ENCODE assay signal across 8 mouse cellular contexts in the genomic region with DNA sequence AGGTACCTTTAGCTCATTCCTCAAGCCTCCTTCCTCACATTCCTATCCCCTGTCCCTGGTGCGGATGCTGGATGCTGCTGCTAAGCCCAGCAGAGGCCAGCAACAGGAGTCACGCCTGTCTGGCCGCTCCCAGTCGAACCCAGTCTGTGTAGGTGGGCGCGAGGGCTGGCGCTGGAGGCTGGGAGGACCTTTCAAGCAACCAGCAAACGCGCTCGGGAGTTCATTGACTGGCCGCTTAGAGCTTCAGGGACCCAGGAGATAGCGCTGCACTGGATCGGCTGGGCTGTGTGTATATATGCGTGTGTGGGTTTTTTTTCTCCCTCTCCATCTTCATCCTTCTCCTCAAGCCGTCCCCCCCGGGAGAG. TPM values are rescaled to one million over a fixed set of nuclear protein-coding genes. Genes with fewer than 3 reads are reported as not detected.
DNase-seq lines count a peak whose midpoint lies in the region; ATAC-seq and TF ChIP-seq lines count a peak whose summit lies in the region.

No protein-coding gene starts in this region.

- H3K4me2 ChIP-seq in forebrain, postnatal 0 days (ENCODE audit: low read depth), result peak overlapping the region; percentile 97
- peak overlapping the region; percentile 99 for H3K4me2 ChIP-seq in neural tube, embryonic 12.5 days (replicated peaks)

- no peaks in the 10 kb centered on the region for H3K4me1 ChIP-seq in ES-Bruce4 (ENCODE audit: control insufficient read depth, insufficient read depth, low read length)
- H3K4me1 ChIP-seq in forebrain, postnatal 0 days (ENCODE audit: insufficient read depth), result no peaks in the 10 kb centered on the region
- H3K4me1 ChIP-seq in neural tube, embryonic 12.5 days, result peaks cover 9% of the 10 kb centered on the region

- no peak for TF ChIP-seq CTCF in ES-Bruce4 (IDR thresholded peaks at IDR 0.05; ENCODE audit: low read depth, low read length)
- no peak for TF ChIP-seq CTCF in forebrain, postnatal 0 days (IDR thresholded peaks at IDR 0.05; ENCODE audit: low read depth)
- no peak for TF ChIP-seq CTCF in left cerebral cortex, adult 2 months (IDR thresholded peaks at IDR 0.05)

- intact Hi-C loops in left cerebral cortex, adult 2 months (cut with DNase I), result loop anchor here (5.0 kb wide), 3 partner anchors 45 to 190 kb away; a partner anchor contains a TSS

- no peaks in the 10 kb centered on the region for H3K36me3 ChIP-seq in ES-Bruce4 (ENCODE audit: control insufficient read depth, insufficient read depth, low read length, poor library complexity, severe bottlenecking)
- H3K36me3 ChIP-seq in forebrain, postnatal 0 days (ENCODE audit: insufficient read depth), result no peaks in the 10 kb centered on the region
- no peaks in the 10 kb centered on the region for H3K36me3 ChIP-seq in neural tube, embryonic 12.5 days

- WGBS in forebrain, postnatal 0 days, result 3% methylated on average over 16 of the region's 16 CpGs
- WGBS in neural tube, embryonic 12.5 days, result 1% methylated on average over 16 of the region's 16 CpGs

- H3K4me3 ChIP-seq in ES-Bruce4 (ENCODE audit: low read depth, low read length), result peak overlapping the region; percentile 53
- H3K4me3 ChIP-seq in forebrain, postnatal 0 days (ENCODE audit: low read depth, low read length), result peak overlapping the region; percentile 58
- H3K4me3 ChIP-seq in left cerebral cortex, adult 2 months, result peak overlapping the region; percentile 63
- peak overlapping the region; percentile 58 for H3K4me3 ChIP-seq in neural tube, embryonic 12.5 days

- DNase-seq in cerebellum, postnatal 10 days, result peak; percentile 29 to 36
- DNase-seq in forebrain, postnatal 0 days, result peak; percentile 24
- peak; percentile 32 to 53 for DNase-seq in left cerebral cortex, adult 2 months (ENCODE audit: extremely low spot score in 1 of 2, low spot score in 2 of 2)
- DNase-seq in thymus, postnatal 4 days, result no peak
- no peak for DNase-seq in urinary bladder, postnatal 25 days (ENCODE audit: low spot score)

- H3K9me3 ChIP-seq in ES-Bruce4 (replicated peaks; ENCODE audit: control insufficient read depth, insufficient read depth, low read length, poor library complexity, severe bottlenecking), result no peaks in the 10 kb centered on the region
- H3K9me3 ChIP-seq in forebrain, postnatal 0 days (ENCODE audit: low read length), result no peaks in the 10 kb centered on the region
- no peaks in the 10 kb centered on the region for H3K9me3 ChIP-seq in neural tube, embryonic 12.5 days

- no peak for TF ChIP-seq EP300 in ES-Bruce4 (IDR thresholded peaks at IDR 0.05; ENCODE audit: insufficient read depth, low read depth, low read length)

- peak overlapping the region; percentile 57; the same call in 1 of the 2 replicates for H3K9ac ChIP-seq in ES-Bruce4 (ENCODE audit: low read depth, poor library complexity, severe bottlenecking)
- H3K9ac ChIP-seq in forebrain, postnatal 0 days, result peak overlapping the region; percentile 61
- peak overlapping the region; percentile 60; the same call in 1 of the 2 replicates for H3K9ac ChIP-seq in neural tube, embryonic 12.5 days

- no peak overlapping the region for H3K27ac ChIP-seq in ES-Bruce4 (ENCODE audit: insufficient read depth, low read length)
- no peak overlapping the region for H3K27ac ChIP-seq in forebrain, postnatal 0 days (ENCODE audit: low read depth, low read length)
- peak overlapping the region; percentile 89 for H3K27ac ChIP-seq in left cerebral cortex, adult 2 months
- no peak overlapping the region for H3K27ac ChIP-seq in neural tube, embryonic 12.5 days

- peaks cover 12% of the 10 kb centered on the region for H3K27me3 ChIP-seq in ES-Bruce4 (ENCODE audit: control insufficient read depth, insufficient read depth, low read length, poor library complexity, severe bottlenecking)
- no peaks in the 10 kb centered on the region for H3K27me3 ChIP-seq in forebrain, postnatal 0 days (ENCODE audit: insufficient read depth, low read length)
- peaks cover 33% of the 10 kb centered on the region for H3K27me3 ChIP-seq in neural tube, embryonic 12.5 days (replicated peaks)

- TF ChIP-seq POLR2A in ES-Bruce4 (IDR thresholded peaks at IDR 0.05; ENCODE audit: insufficient read depth, low read length), result no peak

- no peak for ATAC-seq in cerebellum, adult (ENCODE audit: insufficient number of reproducible peaks, low FRiP score, low TSS enrichment)
- ATAC-seq in forebrain, postnatal 0 days, result peak; percentile 35
- peak; percentile 8; the same call in 1 of the 2 replicates for ATAC-seq in neural tube, embryonic 12.5 days (ENCODE audit: low FRiP score, low read depth)

RNA-seq across cellular contexts. Expression of a gene that starts 1.2 kb away (rescaled TPM):
- 0.67 and 0.97 TPM in 2 replicates for polyA plus RNA-seq in ES-Bruce4 (2011; ENCODE audit: insufficient read depth, insufficient read length, low read depth, missing spikeins)
- 14.6 and 14.8 TPM in 2 replicates for total RNA-seq in forebrain, postnatal 0 days (2014; rRNA removed)
- 18.0 and 27.2 TPM in 2 replicates for polyA plus RNA-seq in forebrain, postnatal 0 days (2015; fragmentation: Nextera tagmentation; extraction: Ambion mirVana)
- 100 to 1,000 TPM; 139 to 148 TPM for total RNA-seq in left cerebral cortex, adult 2 months (2021)
- 1.5 and 2.4 TPM in 2 replicates for polyA plus RNA-seq in neural tube, embryonic 12.5 days (2016; fragmentation: Nextera tagmentation; extraction: Ambion mirVana)

RNA-seq across cellular contexts. Expression of a gene that starts 46.9 kb away (rescaled TPM):
- polyA plus RNA-seq in ES-Bruce4 (2011; ENCODE audit: insufficient read depth, insufficient read length, low read depth, missing spikeins), result 22.0 and 23.8 TPM in 2 replicates
- 29.7 and 31.8 TPM in 2 replicates for total RNA-seq in forebrain, postnatal 0 days (2014; rRNA removed)
- 41.1 and 46.0 TPM in 2 replicates for polyA plus RNA-seq in forebrain, postnatal 0 days (2015; fragmentation: Nextera tagmentation; extraction: Ambion mirVana)
- total RNA-seq in left cerebral cortex, adult 2 months (2021), result 10 to 100 TPM; 49.8 to 51.9 TPM
- 37.8 and 45.9 TPM in 2 replicates for polyA plus RNA-seq in neural tube, embryonic 12.5 days (2016; fragmentation: Nextera tagmentation; extraction: Ambion mirVana)

Comparison
In these comparisons a context has a peak if more than half of its experiments do, and no peak if none do; other contexts are left out.
1. DNase-seq: peak in cerebellum, postnatal 10 days (2 of 2), forebrain, postnatal 0 days (single experiment) and left cerebral cortex, adult 2 months (2 of 2); none in thymus, postnatal 4 days (single experiment) and urinary bladder, postnatal 25 days (single experiment).
2. Peak in every context shown above with its lines, with median percentiles within 50 percentile points of each other: H3K4me3 ChIP-seq and H3K9ac ChIP-seq.